Mouse (Mus musculus) spleen, adult 2 months (tissue): Measurements from ENCODE around the gene Fank1.

Source experiments
- CTCF ChIP-seq: fragments of 200-500 bp; IDR thresholded peaks from 2 replicates; pipeline ENCODE4 v1.5.1; 2011; ENCODE audit warnings: mild to moderate bottlenecking, inconsistent platforms; ENCODE audit not compliant: insufficient read depth, insufficient read length, insufficient replicate concordance; ENCODE audit errors: extremely low read depth
- POLR2A ChIP-seq: fragments of 200-500 bp; IDR thresholded peaks from 2 replicates; pipeline ENCODE4 v1.6.1; 2011; ENCODE audit warnings: low read depth, low read length, inconsistent platforms

- no peak for TF ChIP-seq POLR2A
- TF ChIP-seq CTCF, result no peak
These were observed 13.5 kb downstream of the Fank1 start for GRCm38 (mm10) chr7:133790171-133790570.
